Mouse (Mus musculus) intestine, embryonic 15.5 days (tissue): ENCODE data around the gene Ccdc63. TPM values are rescaled to one million over a fixed set of nuclear protein-coding genes. Genes with fewer than 3 reads are reported as not detected.
"Not testable (repeated sequence)": the region's sequence is repeated elsewhere in the genome, so short reads cannot be mapped to it uniquely, and the experiment has no call there.

Source experiments
- ATAC-seq: fragments of 200-750 bp; cut with Nextera tagmentation; 2 replicates; pipeline ENCODE4 v1.8.0; 2017; ENCODE audit warnings: moderate TSS enrichment, moderate library complexity
- H3K27ac ChIP-seq: fragments of 300-500 bp; sonication (generic); 2 replicates; pipeline ENCODE4 v1.5.1; 2015; ENCODE audit warnings: mild to moderate bottlenecking, inconsistent platforms
- H3K27me3 ChIP-seq: fragments of 300-500 bp; sonication (generic); replicated peaks from 2 replicates; pipeline ENCODE4 v1.6.1; 2015; ENCODE audit warnings: inconsistent platforms
- H3K36me3 ChIP-seq: fragments of 300-500 bp; sonication (generic); 2 replicates; pipeline ENCODE4 v1.6.1; 2015; ENCODE audit warnings: inconsistent platforms
- H3K4me1 ChIP-seq: fragments of 300-500 bp; sonication (generic); replicated peaks from 2 replicates; pipeline ENCODE4 v1.6.1; 2015; ENCODE audit warnings: inconsistent platforms
- H3K4me2 ChIP-seq: fragments of 300-500 bp; sonication (generic); replicated peaks from 2 replicates; pipeline ENCODE4 v1.6.1; 2015; ENCODE audit warnings: mild to moderate bottlenecking, inconsistent platforms
- H3K4me3 ChIP-seq: fragments of 300-500 bp; sonication (generic); replicated peaks from 2 replicates; pipeline ENCODE4 v1.5.1; 2015; ENCODE audit warnings: inconsistent platforms
- H3K9ac ChIP-seq: fragments of 300-500 bp; sonication (generic); 2 replicates; pipeline ENCODE4 v1.6.1; 2015; ENCODE audit warnings: inconsistent platforms
- H3K9me3 ChIP-seq: fragments of 300-500 bp; sonication (generic); 2 replicates; pipeline ENCODE4 v1.6.1; 2016; ENCODE audit warnings: inconsistent platforms
- WGBS: fragments of 180-500 bp; shearing (Covaris S2); methylation state at CpG from one replicate; pipeline ENCODE4 v1.1.7; 2015; 5-methylcytosine and 5-hydroxymethylcytosine counted together
- polyA plus RNA-seq: library from polyadenylated mRNA; unstranded; fragments of >200 nt; fragmentation: Nextera tagmentation; extraction: Ambion mirVana; gene quantifications from 2 replicates; pipeline ENCODE4 v1.2.1, GENCODE M21; 2015

Gene Ccdc63
- polyA plus RNA-seq, 1 experiment from 2014 or later = not detected

DNA sequence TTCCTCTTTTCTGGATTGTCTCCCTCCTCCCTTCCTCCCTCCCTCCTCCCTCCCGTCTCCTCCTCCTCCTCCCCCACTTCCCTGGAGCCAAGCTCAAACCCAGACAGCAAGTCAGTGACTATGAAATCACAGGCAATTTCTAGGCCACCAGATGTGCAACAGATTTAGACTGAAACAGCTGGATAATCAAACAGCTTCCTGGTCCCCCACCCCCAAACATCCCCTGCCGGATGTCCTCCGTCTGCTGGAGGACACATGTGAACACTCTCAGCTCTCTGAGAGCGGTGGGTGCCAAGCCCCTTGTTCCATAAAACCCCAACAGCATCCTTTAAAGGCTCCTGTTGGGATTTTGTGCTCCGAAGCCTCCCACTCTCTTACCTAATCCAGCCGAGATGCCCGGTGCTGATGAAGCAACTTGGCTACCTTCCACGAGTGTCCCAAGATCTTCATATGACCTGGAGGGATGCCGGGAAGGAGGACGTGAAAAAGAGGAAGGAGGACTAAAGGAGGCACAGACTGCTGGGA lies 5.5 kb upstream of the Ccdc63 start:
- H3K4me3 ChIP-seq = no peak overlapping the region
- H3K27me3 ChIP-seq = no peaks in the 10 kb centered on the region
- ATAC-seq = peak; percentile 61
- H3K36me3 ChIP-seq = no peaks in the 10 kb centered on the region
- WGBS = 25% methylated on average over 10 of the region's 10 CpGs
- H3K9me3 ChIP-seq = no peaks in the 10 kb centered on the region
- H3K4me2 ChIP-seq = peak overlapping the region; percentile 40
- peaks cover 10% of the 10 kb centered on the region; the same call in 1 of the 2 replicates for H3K4me1 ChIP-seq
- no peak overlapping the region for H3K9ac ChIP-seq
- peak overlapping the region; percentile 84 for H3K27ac ChIP-seq

DNA sequence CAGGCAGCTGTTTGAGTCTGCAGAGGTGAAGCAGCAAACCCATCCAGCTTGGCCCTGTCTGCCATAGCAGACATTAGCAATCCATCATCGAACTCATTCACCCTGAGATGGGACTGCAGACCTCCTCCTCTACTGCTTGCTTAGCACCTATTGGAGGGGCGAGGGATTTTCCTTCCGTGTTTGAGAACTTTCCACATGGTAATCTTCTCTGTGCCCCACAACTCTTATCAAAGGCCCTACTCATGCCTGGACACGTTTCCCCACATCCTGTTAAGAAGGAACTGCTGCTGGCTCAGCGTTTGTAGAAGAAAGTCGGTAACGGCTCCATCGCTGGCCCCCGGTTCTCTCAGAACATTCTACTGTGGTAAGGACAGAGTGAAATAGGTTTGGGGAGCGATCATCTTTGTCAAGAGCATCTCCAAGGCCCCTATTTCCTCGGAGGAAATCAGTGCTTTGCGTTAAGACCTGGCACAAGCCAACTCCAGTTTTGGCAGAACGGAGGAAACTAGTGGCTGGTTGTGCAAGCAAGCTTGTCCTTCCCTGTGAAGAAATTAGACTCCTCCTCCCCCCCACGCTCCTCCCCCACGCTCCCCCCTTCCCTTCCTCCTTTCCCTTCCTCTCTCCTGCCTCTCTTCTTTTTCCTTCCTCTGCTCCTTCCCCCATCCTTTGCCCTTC lies 4.9 kb upstream of the Ccdc63 start:
- no peaks in the 10 kb centered on the region for H3K36me3 ChIP-seq
- peak overlapping the region; percentile 84 for H3K27ac ChIP-seq
- 0 out of 2 replicates have a peak overlapping the region, but pooled peaks have one; percentile 9 for H3K4me3 ChIP-seq
- peaks cover 10% of the 10 kb centered on the region; the same call in 1 of the 2 replicates for H3K4me1 ChIP-seq
- no peaks in the 10 kb centered on the region for H3K27me3 ChIP-seq
- ATAC-seq = peak; percentile 55
- H3K4me2 ChIP-seq = peak overlapping the region; percentile 40
- no peak overlapping the region for H3K9ac ChIP-seq
- 46% methylated on average over 15 of the region's 15 CpGs for whole genome bisulfite sequencing
- no peaks in the 10 kb centered on the region for H3K9me3 ChIP-seq

DNA sequence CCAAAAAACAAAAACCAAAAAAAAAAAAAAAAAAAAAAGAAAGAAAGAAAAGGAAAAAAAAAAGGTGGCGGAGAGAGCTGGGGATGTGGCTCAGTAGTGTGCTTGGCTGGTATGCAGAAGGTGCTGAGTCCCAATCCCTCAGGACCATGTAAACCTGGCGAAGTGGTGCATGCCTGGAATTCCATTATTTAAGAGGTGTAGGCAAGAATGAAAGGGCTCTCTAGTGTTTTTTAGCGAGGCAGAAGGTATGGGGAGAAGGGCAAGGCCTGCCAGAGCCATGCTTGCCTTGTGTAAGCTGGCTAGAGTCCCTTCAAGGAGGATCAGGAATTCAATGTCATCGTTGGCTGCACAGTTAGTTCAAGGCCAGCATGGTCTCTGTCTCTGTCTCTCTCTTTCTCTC lies 4.2 kb upstream of the Ccdc63 start:
- H3K9ac ChIP-seq = no peak overlapping the region
- peak overlapping the region; percentile 84; the same call in 1 of the 2 replicates for H3K27ac ChIP-seq
- H3K36me3 ChIP-seq = no peaks in the 10 kb centered on the region
- no peaks in the 10 kb centered on the region for H3K9me3 ChIP-seq
- H3K27me3 ChIP-seq = no peaks in the 10 kb centered on the region
- peaks cover 10% of the 10 kb centered on the region; the same call in 1 of the 2 replicates for H3K4me1 ChIP-seq
- 87% methylated on average over 4 of the region's 4 CpGs for WGBS
- H3K4me3 ChIP-seq = no peak overlapping the region
- peak overlapping the region; percentile 40 for H3K4me2 ChIP-seq
- ATAC-seq = no peak

DNA sequence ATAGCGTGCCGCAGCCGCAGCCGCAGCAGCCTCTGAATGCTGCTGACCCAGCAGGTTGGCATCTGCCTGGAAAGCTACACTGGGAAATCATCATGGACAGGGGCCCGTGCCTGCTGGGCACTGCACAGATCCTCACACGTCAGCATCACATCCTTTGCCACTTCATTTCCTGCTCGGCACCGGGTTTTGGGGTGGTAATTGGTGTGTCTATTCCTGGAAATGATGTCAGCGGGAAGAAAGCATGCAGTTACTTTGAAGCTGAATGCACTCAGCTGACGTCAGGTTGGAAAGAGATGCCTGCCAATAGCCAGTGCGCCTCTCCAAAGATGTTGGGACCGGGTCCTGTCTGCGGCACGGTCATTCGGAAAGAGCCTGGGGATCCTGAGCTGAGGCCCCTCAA lies 2.9 kb upstream of the Ccdc63 start:
- Histone ChIP-seq H3K4me2 (no peak overlapping the region), H3K27me3 (no peaks in the 10 kb centered on the region), H3K4me3 (no peak overlapping the region), H3K9ac (no peak overlapping the region), H3K36me3 (no peaks in the 10 kb centered on the region), H3K4me1 (peaks cover 10% of the 10 kb centered on the region; the same call in 1 of the 2 replicates), H3K9me3 (no peaks in the 10 kb centered on the region), H3K27ac (no peak overlapping the region)
- no peak for ATAC-seq
- 82% methylated on average over 15 of the region's 15 CpGs for WGBS

DNA sequence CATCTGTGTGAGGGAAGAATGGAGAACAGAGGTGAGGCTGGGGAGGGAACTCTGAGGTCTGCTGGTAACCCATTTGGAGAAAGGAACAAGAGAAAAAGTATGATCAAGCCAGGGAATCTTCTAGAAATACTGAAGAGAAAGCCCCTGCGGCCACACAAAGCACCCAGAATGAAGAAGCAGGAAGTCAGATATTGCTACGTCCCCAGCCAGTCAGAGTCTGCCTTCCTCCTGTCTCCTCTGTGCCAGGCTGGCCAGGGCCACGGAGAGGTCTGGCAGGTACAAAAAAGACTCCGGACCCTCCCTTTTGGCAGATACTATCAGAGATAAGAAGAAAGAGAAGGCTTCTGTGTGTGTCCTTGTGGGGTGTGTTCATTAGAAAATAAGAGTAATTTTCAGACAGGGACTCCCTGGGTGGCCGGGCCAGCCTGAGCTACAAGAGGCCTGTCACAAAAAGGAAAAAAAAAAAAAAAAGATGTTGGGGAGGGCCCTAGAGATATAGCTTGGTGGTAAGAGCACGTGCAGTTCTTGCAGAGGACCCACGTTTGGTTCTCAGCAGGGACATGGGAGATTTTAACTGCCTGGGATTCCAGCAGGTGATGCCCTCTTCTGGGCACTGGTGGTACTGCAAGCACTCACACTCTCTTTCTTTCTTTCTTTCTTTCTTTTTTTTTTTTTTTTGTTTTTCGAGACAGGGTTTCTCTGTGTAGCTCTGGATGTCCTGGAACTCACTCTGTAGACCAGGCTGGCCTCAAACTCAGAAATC lies 1.8 kb upstream of the Ccdc63 start:
- peaks cover 10% of the 10 kb centered on the region; the same call in 1 of the 2 replicates for H3K4me1 ChIP-seq

DNA sequence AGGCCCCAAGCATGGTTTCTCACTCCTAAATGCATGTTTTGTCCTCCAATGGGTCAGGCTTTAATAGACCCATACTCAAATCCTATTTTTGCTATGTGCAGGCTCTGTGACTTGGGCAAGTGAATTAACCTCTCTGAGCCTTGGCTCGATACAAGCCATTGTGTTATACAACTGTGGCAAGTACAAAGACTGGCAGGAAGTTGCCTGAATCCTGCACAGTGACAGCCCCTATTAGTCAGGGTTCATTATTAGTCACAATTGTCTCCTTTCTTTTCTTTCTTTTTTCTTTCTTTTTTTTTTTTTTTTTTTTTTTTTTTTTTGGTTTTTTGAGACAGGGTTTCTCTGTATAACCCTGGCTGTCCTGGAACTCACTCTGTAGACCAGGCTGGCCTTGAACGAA lies 852 bp downstream of the Ccdc63 start:
- 67% methylated on average over 2 of the region's 2 CpGs for WGBS
- H3K27me3 ChIP-seq, H3K9me3 ChIP-seq, H3K36me3 ChIP-seq, H3K9ac ChIP-seq, H3K27ac ChIP-seq, H3K4me2 ChIP-seq, H3K4me3 ChIP-seq, H3K4me1 ChIP-seq, ATAC-seq: not testable (repeated sequence)

More for the DNA sequence above, 1.8 kb upstream of the Ccdc63 start:
- Histone ChIP-seq H3K27me3 (no peaks in the 10 kb centered on the region), H3K9ac (no peak overlapping the region), H3K27ac (no peak overlapping the region), H3K9me3 (no peaks in the 10 kb centered on the region), H3K4me3 (no peak overlapping the region), H3K4me2 (no peak overlapping the region), H3K36me3 (no peaks in the 10 kb centered on the region)
- 54% methylated on average over 8 of the region's 8 CpGs for WGBS
- ATAC-seq = no peak

DNA sequence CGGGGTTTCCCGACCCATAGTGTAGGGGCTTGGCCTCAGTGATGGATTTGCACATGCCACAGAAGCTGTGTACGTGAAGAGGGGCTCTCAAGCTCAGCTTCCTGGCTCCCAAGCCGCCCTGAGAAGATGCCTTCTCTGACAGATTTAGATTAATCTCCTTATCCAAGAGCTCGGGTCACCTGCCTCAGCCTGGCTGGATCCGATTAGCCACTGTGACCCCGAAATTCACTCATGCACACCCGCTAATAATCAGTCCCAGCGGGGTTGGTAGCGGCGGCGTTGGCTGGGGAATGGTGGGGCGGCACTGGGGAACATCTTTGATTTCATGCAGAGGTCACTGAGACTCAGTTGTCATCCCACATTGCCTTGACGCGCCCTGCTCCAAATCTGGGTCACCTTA lies 1.8 kb downstream of the Ccdc63 start:
- 80% methylated on average over 15 of the region's 15 CpGs for WGBS
- no peaks in the 10 kb centered on the region for H3K27me3 ChIP-seq
- H3K4me3 ChIP-seq = no peak overlapping the region
- H3K36me3 ChIP-seq = no peaks in the 10 kb centered on the region
- no peak for ATAC-seq
- H3K27ac ChIP-seq = no peak overlapping the region
- no peak overlapping the region for H3K4me2 ChIP-seq
- H3K9ac ChIP-seq = no peak overlapping the region
- 0 out of 2 replicates have a peak, but pooled peaks cover 8% of the 10 kb centered on the region for H3K4me1 ChIP-seq
- no peaks in the 10 kb centered on the region for H3K9me3 ChIP-seq

DNA sequence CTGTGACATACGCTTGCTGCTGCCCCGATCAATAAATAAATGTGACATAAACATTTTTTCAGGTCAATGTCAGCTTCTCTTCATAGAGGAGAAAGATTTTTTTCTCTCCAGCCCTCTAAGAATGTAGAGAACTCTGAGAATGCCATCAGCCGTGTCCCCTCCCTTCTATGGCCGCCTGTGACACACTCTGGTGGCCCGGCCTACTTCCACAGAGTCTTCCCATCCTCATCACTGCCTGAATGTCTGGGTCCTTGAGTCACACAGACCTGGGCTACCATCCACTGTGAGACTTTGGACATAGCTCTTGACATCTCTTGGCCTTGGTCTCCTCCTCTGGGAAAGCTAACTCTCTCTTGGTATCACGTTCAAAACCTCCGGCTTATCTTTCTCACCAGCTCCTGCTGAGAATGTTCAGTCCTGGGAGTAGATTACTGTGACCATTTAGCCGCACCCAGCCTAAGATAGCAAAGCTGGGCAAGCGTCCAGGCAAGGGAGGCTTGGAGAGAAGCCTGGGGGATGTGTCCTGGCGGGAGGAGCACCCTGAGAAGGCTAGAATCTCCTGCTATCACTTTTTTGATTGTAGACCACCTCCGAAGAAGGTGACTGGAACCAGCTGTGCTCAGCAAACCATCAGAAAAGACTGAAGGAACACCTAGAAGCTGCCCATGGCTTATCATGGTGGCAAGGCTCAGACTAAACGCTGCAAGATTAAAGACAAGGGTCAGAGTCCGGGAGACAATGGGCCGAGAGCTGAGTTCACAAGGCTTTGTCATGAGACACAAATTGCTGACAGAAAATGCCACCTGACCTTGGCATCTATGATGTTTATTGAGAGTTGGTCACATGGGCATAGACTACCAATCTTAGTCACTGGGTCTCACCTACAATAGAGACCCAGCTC lies 3.9 kb downstream of the Ccdc63 start:
- 0 out of 2 replicates have a peak overlapping the region, but pooled peaks have one; percentile 15 for H3K4me2 ChIP-seq
- no peak overlapping the region for H3K9ac ChIP-seq
- no peaks in the 10 kb centered on the region for H3K36me3 ChIP-seq
- peak; percentile 75 for ATAC-seq
- 64% methylated on average over 14 of the region's 14 CpGs for WGBS
- no peak overlapping the region for H3K4me3 ChIP-seq
- peak overlapping the region; percentile 37; the same call in 1 of the 2 replicates for H3K27ac ChIP-seq
- no peaks in the 10 kb centered on the region for H3K9me3 ChIP-seq
- H3K27me3 ChIP-seq = no peaks in the 10 kb centered on the region
- peaks cover 13% of the 10 kb centered on the region for H3K4me1 ChIP-seq

DNA sequence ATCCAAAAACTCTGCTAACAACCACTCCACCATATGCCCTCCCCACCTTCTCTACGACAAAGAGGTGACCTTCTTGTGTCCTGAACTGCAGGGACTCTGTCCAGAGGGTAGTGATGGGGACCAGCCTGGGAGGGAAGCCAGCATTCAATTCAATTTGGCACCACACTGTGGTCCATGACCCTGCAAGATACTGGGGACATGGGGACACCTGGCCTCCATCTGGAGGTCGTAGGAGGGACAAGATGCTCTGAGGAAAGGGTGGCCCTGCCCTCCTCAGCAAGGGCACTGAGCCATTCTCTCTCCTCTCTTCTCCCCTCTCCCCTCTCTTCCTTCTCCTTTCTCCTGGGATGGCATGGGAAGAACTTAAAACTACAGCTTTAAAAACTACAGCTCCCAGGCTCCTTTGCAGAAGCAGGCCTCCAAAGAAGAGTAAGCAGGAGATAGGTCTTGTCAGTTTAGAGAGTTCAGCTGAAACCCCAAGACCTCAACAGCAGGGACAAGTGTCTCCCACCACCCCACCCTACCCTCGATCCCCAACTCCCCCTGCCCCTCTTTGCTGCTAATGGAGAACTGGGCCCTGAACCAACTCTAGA lies 5.2 kb downstream of the Ccdc63 start:
- ATAC-seq = no peak
- WGBS = 81% methylated on average over 3 of the region's 3 CpGs
- no peaks in the 10 kb centered on the region for H3K9me3 ChIP-seq
- H3K4me2 ChIP-seq = no peak overlapping the region
- 0 out of 2 replicates have a peak overlapping the region, but pooled peaks have one; percentile 2 for H3K27ac ChIP-seq
- H3K4me1 ChIP-seq = peaks cover 18% of the 10 kb centered on the region
- H3K27me3 ChIP-seq = no peaks in the 10 kb centered on the region
- H3K36me3 ChIP-seq = no peaks in the 10 kb centered on the region
- H3K9ac ChIP-seq = no peak overlapping the region
- no peak overlapping the region for H3K4me3 ChIP-seq

DNA sequence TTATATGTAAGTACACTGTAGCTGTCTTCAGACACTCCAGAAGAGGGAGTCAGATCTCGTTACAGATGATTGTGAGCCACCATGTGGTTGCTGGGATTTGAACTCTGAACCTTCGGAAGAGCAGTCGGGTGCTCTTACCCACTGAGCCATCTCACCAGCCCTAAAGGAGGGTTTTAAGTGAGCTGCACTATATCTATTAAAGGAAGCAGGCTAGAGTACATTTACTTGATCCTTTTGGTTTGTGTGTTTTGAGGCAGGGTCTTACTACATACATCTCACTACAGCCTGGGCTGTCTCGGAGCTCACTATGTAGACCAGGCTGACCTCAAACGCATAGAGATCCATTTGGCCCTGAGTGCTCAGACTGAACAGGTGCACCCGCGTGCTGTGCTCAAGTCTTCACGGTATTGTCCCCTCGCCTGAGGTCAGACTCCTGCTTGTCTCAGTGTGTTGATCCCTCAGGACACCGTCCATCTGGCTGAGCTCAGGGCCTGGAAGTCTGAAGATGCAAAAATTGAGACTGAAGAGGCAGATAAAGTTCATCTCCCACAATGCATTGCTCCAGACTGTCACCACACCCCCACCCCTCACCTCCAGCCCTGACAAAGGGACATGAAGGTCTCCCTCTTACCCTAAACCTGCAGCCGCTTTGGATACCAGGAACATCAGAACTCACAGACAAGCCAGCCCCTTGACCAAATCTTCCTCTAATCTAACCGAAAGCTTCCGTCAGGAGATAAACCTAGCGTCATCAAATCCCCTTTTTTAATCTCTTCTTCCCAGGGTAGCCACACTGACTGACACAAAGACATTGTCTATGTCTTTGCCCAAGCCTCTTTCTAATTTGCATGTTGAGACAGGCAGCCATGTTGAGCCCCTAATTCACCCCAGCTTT lies 6.0 kb downstream of the Ccdc63 start:
- no peak for ATAC-seq
- Histone ChIP-seq H3K9ac (no peak overlapping the region), H3K27ac (no peak overlapping the region), H3K9me3 (no peaks in the 10 kb centered on the region), H3K27me3 (no peaks in the 10 kb centered on the region), H3K4me2 (no peak overlapping the region), H3K4me1 (peaks cover 18% of the 10 kb centered on the region), H3K4me3 (no peak overlapping the region), H3K36me3 (no peaks in the 10 kb centered on the region)
- 91% methylated on average over 14 of the region's 14 CpGs for WGBS

DNA sequence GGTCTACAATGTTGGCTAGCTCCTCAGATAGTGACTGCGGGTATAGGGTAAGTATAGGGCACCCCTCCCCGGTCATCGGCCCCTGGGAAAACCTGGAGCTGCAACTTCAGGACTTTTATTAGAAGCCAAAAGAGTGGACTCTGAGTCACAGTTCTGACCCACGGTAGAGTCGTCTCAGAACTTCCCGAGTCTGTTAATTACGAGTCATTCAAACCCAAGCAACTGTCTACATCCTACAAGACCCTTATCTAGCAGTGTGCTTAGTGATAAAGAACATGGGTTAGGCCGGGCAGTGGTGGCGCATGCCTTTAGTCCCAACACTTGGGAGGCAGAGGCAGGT lies 7.6 kb downstream of the Ccdc63 start:
- Histone ChIP-seq H3K9ac (no peak overlapping the region), H3K27me3 (no peaks in the 10 kb centered on the region), H3K4me3 (no peak overlapping the region), H3K4me2 (no peak overlapping the region), H3K36me3 (no peaks in the 10 kb centered on the region), H3K9me3 (no peaks in the 10 kb centered on the region), H3K27ac (no peak overlapping the region), H3K4me1 (peaks cover 18% of the 10 kb centered on the region)
- no peak for ATAC-seq
- 79% methylated on average over 9 of the region's 9 CpGs for WGBS
